Mouse (Mus musculus): ENCODE measurements around the gene Srpk2.

GRCm38 (mm10) chr5:23638023-23638422, 46.4 kb downstream of the Srpk2 start:
- TF ChIP-seq CTCF (IDR thresholded peaks at IDR 0.05; ENCODE audit: control insufficient read depth, insufficient read depth, low read length): no peak
- no peak for TF ChIP-seq POLR2A (IDR thresholded peaks at IDR 0.05; ENCODE audit: borderline replicate concordance, control insufficient read depth, low read depth, low read length)
